Mouse (Mus musculus) liver, postnatal 0 days (tissue): ENCODE measurements around the gene Ephx3.

ENCODE experiments used
- CTCF ChIP-seq: sonication (generic); IDR thresholded peaks from 2 replicates; pipeline ENCODE4 v1.5.1; 2016; ENCODE audit warnings: antibody characterized with exemption, low read depth
- EP300 ChIP-seq: IDR thresholded peaks from 2 replicates; pipeline ENCODE4 v1.6.1; 2016; ENCODE audit warnings: antibody characterized with exemption, low read depth, mild to moderate bottlenecking

GRCm38 (mm10) chr17:32189850-32190249 is 501 bp upstream of the Ephx3 start:
- TF ChIP-seq CTCF (no peak), EP300 (no peak)
